Comparison of ENCODE assay signal across 17 mouse cellular contexts in the genomic region with DNA sequence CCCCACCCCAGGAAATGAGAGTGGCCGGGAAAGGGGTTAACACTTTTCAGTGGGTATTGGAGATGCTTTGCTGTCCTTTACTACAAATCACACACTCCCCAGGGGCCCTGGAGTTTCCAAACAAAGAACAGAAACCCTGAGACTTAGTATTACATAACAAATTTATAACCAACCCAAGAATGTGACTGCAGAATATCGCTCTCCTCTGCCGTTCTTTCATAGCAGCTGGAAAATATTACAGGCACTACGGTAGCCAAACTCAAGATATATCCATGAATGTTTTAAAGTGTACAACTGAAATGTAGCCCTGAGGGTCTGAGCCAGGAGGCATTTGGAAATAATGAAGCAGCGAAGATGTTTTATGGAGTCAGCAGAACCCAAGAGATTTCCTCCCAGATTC. TPM values are rescaled to one million over a fixed set of nuclear protein-coding genes. Genes with fewer than 3 reads are reported as not detected.
A peak's percentile ranks its signal among the peaks of the same experiment; 100 is the strongest.
DNase-seq lines count a peak whose midpoint lies in the region; ATAC-seq lines count a peak whose summit lies in the region.
"Had no signal": no experiment of that assay in that cellular context is flagged by ENCODE, and none has a peak within 500 bp of the region (broad histone marks: within the 10 kb centered on the region; RNA-seq: fewer than 3 reads in every experiment).

No protein-coding gene starts in this region.

- no peaks in the 10 kb centered on the region for H3K36me3 ChIP-seq in heart, embryonic 11.5 days (ENCODE audit: control insufficient read depth, insufficient read depth, low read length)
- no peaks in the 10 kb centered on the region for H3K36me3 ChIP-seq in embryonic facial prominence, embryonic 13.5 days
- H3K36me3 ChIP-seq in lung, embryonic 15.5 days, result no peaks in the 10 kb centered on the region
- no peaks in the 10 kb centered on the region for H3K36me3 ChIP-seq in midbrain, embryonic 11.5 days (ENCODE audit: control insufficient read depth, insufficient read depth, low read length)
- H3K36me3 ChIP-seq in liver, embryonic 11.5 days (ENCODE audit: control insufficient read depth, insufficient read depth, low read length), result no peaks in the 10 kb centered on the region
- H3K36me3 ChIP-seq: hindbrain, embryonic 10.5 days; midbrain, embryonic 15.5 days had no signal

- H3K9ac ChIP-seq in heart, embryonic 11.5 days (ENCODE audit: low read depth, low read length), result no peak overlapping the region
- no peak overlapping the region for H3K9ac ChIP-seq in embryonic facial prominence, embryonic 13.5 days
- H3K9ac ChIP-seq in lung, embryonic 15.5 days, result no peak overlapping the region
- H3K9ac ChIP-seq in midbrain, embryonic 11.5 days (ENCODE audit: low read length), result no peak overlapping the region
- no peak overlapping the region for H3K9ac ChIP-seq in liver, embryonic 11.5 days (ENCODE audit: low read depth, low read length)
- H3K9ac ChIP-seq: liver, embryonic 14.5 days; midbrain, embryonic 15.5 days had no signal

- H3K27me3 ChIP-seq in heart, embryonic 11.5 days (ENCODE audit: control insufficient read depth, insufficient read depth, low read length), result no peaks in the 10 kb centered on the region
- H3K27me3 ChIP-seq in embryonic facial prominence, embryonic 13.5 days, result no peaks in the 10 kb centered on the region
- H3K27me3 ChIP-seq in lung, embryonic 15.5 days, result no peaks in the 10 kb centered on the region
- H3K27me3 ChIP-seq in midbrain, embryonic 11.5 days (ENCODE audit: control insufficient read depth, insufficient read depth, low read length), result no peaks in the 10 kb centered on the region
- H3K27me3 ChIP-seq in liver, embryonic 11.5 days (replicated peaks; ENCODE audit: control insufficient read depth, insufficient read depth, low read length), result no peaks in the 10 kb centered on the region
- H3K27me3 ChIP-seq: midbrain, embryonic 15.5 days had no signal

- H3K4me3 ChIP-seq in heart, embryonic 11.5 days (ENCODE audit: low read depth, low read length), result no peak overlapping the region
- no peak overlapping the region for H3K4me3 ChIP-seq in embryonic facial prominence, embryonic 13.5 days
- H3K4me3 ChIP-seq in lung, embryonic 15.5 days, result no peak overlapping the region
- H3K4me3 ChIP-seq in midbrain, embryonic 11.5 days (ENCODE audit: low read depth, low read length), result no peak overlapping the region
- no peak overlapping the region for H3K4me3 ChIP-seq in liver, embryonic 11.5 days (ENCODE audit: low read depth, low read length)
- H3K4me3 ChIP-seq: hindbrain, embryonic 10.5 days; layer of hippocampus, adult 2 months; midbrain, embryonic 15.5 days had no signal

- H3K27ac ChIP-seq in heart, embryonic 11.5 days (ENCODE audit: low read depth, low read length), result no peak overlapping the region
- peak overlapping the region; percentile 76 for H3K27ac ChIP-seq in embryonic facial prominence, embryonic 13.5 days
- H3K27ac ChIP-seq in lung, embryonic 15.5 days, result peak overlapping the region; percentile 71
- no peak overlapping the region for H3K27ac ChIP-seq in midbrain, embryonic 11.5 days (ENCODE audit: low read depth, low read length)
- H3K27ac ChIP-seq in liver, embryonic 11.5 days (ENCODE audit: low read depth, low read length), result no peak overlapping the region
- H3K27ac ChIP-seq: hindbrain, embryonic 10.5 days; layer of hippocampus, adult 2 months; liver, embryonic 14.5 days; midbrain, embryonic 15.5 days had no signal

- H3K4me2 ChIP-seq in heart, embryonic 11.5 days, result no peak overlapping the region
- peak overlapping the region; percentile 14; the same call in 1 of the 2 replicates for H3K4me2 ChIP-seq in embryonic facial prominence, embryonic 13.5 days
- H3K4me2 ChIP-seq in lung, embryonic 15.5 days, result no peak overlapping the region
- H3K4me2 ChIP-seq in midbrain, embryonic 11.5 days, result no peak overlapping the region
- no peak overlapping the region for H3K4me2 ChIP-seq in liver, embryonic 11.5 days
- H3K4me2 ChIP-seq: midbrain, embryonic 15.5 days had no signal

- WGBS in heart, embryonic 11.5 days (ENCODE audit: insufficient replicate concordance), result 79% methylated on average over 5 of the region's 5 CpGs
- 26% methylated on average over 5 of the region's 5 CpGs for WGBS in embryonic facial prominence, embryonic 13.5 days
- 44% methylated on average over 5 of the region's 5 CpGs for WGBS in lung, embryonic 15.5 days
- 84% methylated on average over 5 of the region's 5 CpGs for WGBS in midbrain, embryonic 11.5 days
- 76% methylated on average over 5 of the region's 5 CpGs for WGBS in liver, embryonic 11.5 days

- H3K9me3 ChIP-seq in heart, embryonic 11.5 days (replicated peaks; ENCODE audit: control insufficient read depth, low read length), result no peaks in the 10 kb centered on the region
- no peaks in the 10 kb centered on the region for H3K9me3 ChIP-seq in embryonic facial prominence, embryonic 13.5 days
- no peaks in the 10 kb centered on the region for H3K9me3 ChIP-seq in lung, embryonic 15.5 days
- H3K9me3 ChIP-seq in midbrain, embryonic 11.5 days (ENCODE audit: control insufficient read depth, low read length), result no peaks in the 10 kb centered on the region
- no peaks in the 10 kb centered on the region for H3K9me3 ChIP-seq in liver, embryonic 11.5 days (ENCODE audit: control insufficient read depth, low read length)
- H3K9me3 ChIP-seq: hindbrain, embryonic 10.5 days; midbrain, embryonic 15.5 days had no signal

- peak; percentile 95 for DNase-seq in heart, adult 11 months
- peak; percentile 53 to 54 for DNase-seq in heart, postnatal 14 days
- DNase-seq in left cerebral cortex, adult 8-10 months (ENCODE audit: low spot score in 2 of 2), result no peak
- DNase-seq in midbrain, embryonic 11.5 days (ENCODE audit: low spot score, missing footprints), result no peak
- no peak for DNase-seq in liver, embryonic 11.5 days (ENCODE audit: low spot score)
- DNase-seq: spleen, adult 18-20 months; thymus, postnatal 36 days had no signal

- no peaks in the 10 kb centered on the region for H3K4me1 ChIP-seq in heart, embryonic 11.5 days (ENCODE audit: control insufficient read depth, insufficient read depth, low read length)
- H3K4me1 ChIP-seq in embryonic facial prominence, embryonic 13.5 days, result peaks cover 16% of the 10 kb centered on the region
- H3K4me1 ChIP-seq in lung, embryonic 15.5 days, result peaks cover 5% of the 10 kb centered on the region; the same call in 1 of the 2 replicates
- H3K4me1 ChIP-seq in midbrain, embryonic 11.5 days (ENCODE audit: control insufficient read depth, insufficient read depth, low read length), result no peaks in the 10 kb centered on the region
- H3K4me1 ChIP-seq in liver, embryonic 11.5 days (replicated peaks; ENCODE audit: control insufficient read depth, insufficient read depth, low read length), result no peaks in the 10 kb centered on the region
- H3K4me1 ChIP-seq: hindbrain, embryonic 10.5 days; midbrain, embryonic 15.5 days had no signal

- intact Hi-C loops in heart, postnatal 14 days (cut with DNase I), result no loop called here

- ATAC-seq in heart, embryonic 11.5 days (replicated peaks; ENCODE audit: insufficient number of reproducible peaks, low FRiP score, low TSS enrichment), result no peak
- no peak for ATAC-seq in embryonic facial prominence, embryonic 13.5 days (ENCODE audit: insufficient number of reproducible peaks, insufficient read depth, low FRiP score, low TSS enrichment, low read depth)
- ATAC-seq in lung, embryonic 15.5 days (ENCODE audit: borderline replicate concordance, extremely low read depth, low FRiP score, low TSS enrichment), result peak; percentile 84; the same call in 1 of the 2 replicates
- no peak for ATAC-seq in midbrain, embryonic 11.5 days (ENCODE audit: low FRiP score)
- no peak for ATAC-seq in liver, embryonic 11.5 days (replicated peaks; ENCODE audit: low FRiP score)
- ATAC-seq: forebrain, embryonic 16.5 days; midbrain, embryonic 15.5 days had no signal

RNA-seq across cellular contexts. Expression of a gene that starts 10.2 kb away (rescaled TPM):
- polyA plus RNA-seq in heart, embryonic 11.5 days (2014; fragmentation: Nextera tagmentation; extraction: Ambion mirVana), result 0.27 TPM in 1 of 2 replicates, not detected in the other
- not detected in 2 replicates for polyA plus RNA-seq in embryonic facial prominence, embryonic 13.5 days (2015; fragmentation: Nextera tagmentation; extraction: Ambion mirVana)
- not detected for total RNA-seq in heart, postnatal 14 days (2021)
- not detected in 2 replicates for polyA plus RNA-seq in lung, embryonic 15.5 days (2015; fragmentation: Nextera tagmentation; extraction: Ambion mirVana)
- under 1 TPM in 3 of 4 experiments, not detected in 1; 0.67 to 0.94 (median 0.72) TPM for total RNA-seq in left cerebral cortex, adult 8-10 months (2022)
- polyA plus RNA-seq in midbrain, embryonic 11.5 days (2014; fragmentation: Nextera tagmentation; extraction: Ambion mirVana), result not detected in 2 replicates
- polyA plus RNA-seq in liver, embryonic 11.5 days (2014; fragmentation: Nextera tagmentation; extraction: Ambion mirVana), result not detected in 2 replicates
- total RNA-seq: MEL; neutrophil, adult 5-6 weeks had no signal
- polyA plus RNA-seq: hindbrain, embryonic 10.5 days; liver, embryonic 14.5 days had no signal

RNA-seq across cellular contexts. Expression of a gene that starts 10.4 kb away (rescaled TPM):
- polyA plus RNA-seq in heart, embryonic 11.5 days (2014; fragmentation: Nextera tagmentation; extraction: Ambion mirVana), result not detected in 2 replicates
- not detected in 2 replicates for polyA plus RNA-seq in embryonic facial prominence, embryonic 13.5 days (2015; fragmentation: Nextera tagmentation; extraction: Ambion mirVana)
- not detected for total RNA-seq in heart, postnatal 14 days (2021)
- polyA plus RNA-seq in lung, embryonic 15.5 days (2015; fragmentation: Nextera tagmentation; extraction: Ambion mirVana), result not detected in 2 replicates
- not detected for total RNA-seq in left cerebral cortex, adult 8-10 months (2022)
- polyA plus RNA-seq in midbrain, embryonic 11.5 days (2014; fragmentation: Nextera tagmentation; extraction: Ambion mirVana), result not detected in 2 replicates
- polyA plus RNA-seq in liver, embryonic 11.5 days (2014; fragmentation: Nextera tagmentation; extraction: Ambion mirVana), result not detected in 2 replicates
- total RNA-seq: layer of hippocampus, adult 2 months; MEL; neutrophil, adult 5-6 weeks had no signal
- polyA plus RNA-seq: forebrain, embryonic 16.5 days; hindbrain, embryonic 10.5 days; liver, embryonic 14.5 days; midbrain, embryonic 15.5 days had no signal

Comparison
In these comparisons a context has a peak if more than half of its experiments do, and no peak if none do; other contexts are left out.
1. DNase-seq: peak in heart, adult 11 months (single experiment) and heart, postnatal 14 days (2 of 2); none in left cerebral cortex, adult 8-10 months (0 of 2), midbrain, embryonic 11.5 days (single experiment) and liver, embryonic 11.5 days (single experiment).
2. H3K27ac ChIP-seq: peak in embryonic facial prominence, embryonic 13.5 days (single experiment) and lung, embryonic 15.5 days (single experiment); none in heart, embryonic 11.5 days (single experiment), midbrain, embryonic 11.5 days (single experiment) and liver, embryonic 11.5 days (single experiment).